Mouse (Mus musculus): Measurements from ENCODE around the gene Amotl1. TPM values are rescaled to one million over a fixed set of nuclear protein-coding genes. Genes with fewer than 3 reads are reported as not detected.

Gene Amotl1
- polyA plus RNA-seq, 1 experiment, result 19.4 TPM

DNA sequence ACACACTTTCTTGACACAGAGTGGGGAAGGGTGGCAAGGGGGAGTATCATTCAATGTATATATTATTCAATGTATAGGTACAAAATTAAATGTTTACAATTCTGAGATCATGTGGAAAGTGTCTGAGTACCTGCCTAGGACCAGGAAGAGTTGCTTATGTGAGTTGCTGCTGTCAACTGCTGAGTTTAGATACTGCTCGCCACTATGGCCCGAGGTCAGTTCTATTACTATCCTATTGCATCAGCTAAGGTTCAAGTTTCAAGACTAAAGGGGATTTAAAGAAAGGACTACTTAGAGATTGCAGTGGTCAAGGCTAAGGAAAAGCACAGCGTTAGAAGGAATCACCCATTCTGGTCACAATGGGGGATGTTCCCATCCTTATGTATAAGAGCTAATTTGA lies 18.9 kb downstream of the Amotl1 start:
- Histone ChIP-seq H3K4me3 (ENCODE audit: insufficient read depth, low read depth, low read length) (no peak overlapping the region), H3K27me3 (replicated peaks; ENCODE audit: control insufficient read depth, insufficient read depth, low read length) (no peaks in the 10 kb centered on the region), H3K36me3 (ENCODE audit: control insufficient read depth, insufficient read depth, low read length) (no peaks in the 10 kb centered on the region), H3K4me1 (ENCODE audit: control insufficient read depth, insufficient read depth, low read length) (0 out of 2 replicates have a peak, but pooled peaks cover 3% of the 10 kb centered on the region), H3K27ac (ENCODE audit: insufficient read depth, low read depth, low read length) (no peak overlapping the region)
- no peak for DNase-seq
- no peak for TF ChIP-seq POLR2A (IDR thresholded peaks at IDR 0.05; ENCODE audit: low read depth, low read length)
- no peak for TF ChIP-seq CTCF (conservative IDR thresholded peaks at IDR 0.05; ENCODE audit: insufficient read depth, insufficient read length, low read depth, low read length)
- WGBS, result 83% methylated on average over 3 of the region's 3 CpGs

GRCm38 (mm10) chr9:14625024-14625423 lies 19.8 kb downstream of the Amotl1 start:
- no peaks in the 10 kb centered on the region for H3K36me3 ChIP-seq (ENCODE audit: control insufficient read depth, insufficient read depth, low read length)
- WGBS, result 21% methylated on average over 3 of the region's 3 CpGs
- TF ChIP-seq CTCF (conservative IDR thresholded peaks at IDR 0.05; ENCODE audit: insufficient read depth, insufficient read length, low read depth, low read length), result no peak
- no peak for TF ChIP-seq POLR2A (IDR thresholded peaks at IDR 0.05; ENCODE audit: low read depth, low read length)
- no peak overlapping the region for H3K4me3 ChIP-seq (ENCODE audit: insufficient read depth, low read depth, low read length)
- H3K4me1 ChIP-seq (ENCODE audit: control insufficient read depth, insufficient read depth, low read length), result 0 out of 2 replicates have a peak, but pooled peaks cover 3% of the 10 kb centered on the region
- peak overlapping the region; percentile 63 for H3K27ac ChIP-seq (ENCODE audit: insufficient read depth, low read depth, low read length)
- DNase-seq, result peak; percentile 83
- no peaks in the 10 kb centered on the region for H3K27me3 ChIP-seq (replicated peaks; ENCODE audit: control insufficient read depth, insufficient read depth, low read length)

DNA sequence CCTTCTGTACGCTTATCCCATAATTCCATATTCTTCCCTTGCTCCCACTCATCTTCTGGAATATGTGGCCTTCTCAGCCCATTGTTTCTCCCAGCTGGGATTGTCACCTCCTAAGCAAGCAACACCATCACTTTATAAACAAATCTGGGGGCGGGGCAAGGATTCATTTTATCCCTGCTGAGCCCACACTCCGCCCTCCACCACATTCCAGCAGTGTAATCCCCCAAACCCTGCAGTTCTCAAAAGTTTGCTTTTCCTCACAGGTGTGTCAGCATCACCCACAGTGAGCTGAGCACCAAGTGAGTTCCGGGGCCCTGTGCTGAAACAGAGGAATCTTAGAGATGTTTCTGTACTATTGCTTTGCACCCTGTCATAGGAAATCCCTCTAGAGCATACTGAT lies 20.9 kb downstream of the Amotl1 start:
- H3K4me3 ChIP-seq (ENCODE audit: insufficient read depth, low read depth, low read length), result no peak overlapping the region
- TF ChIP-seq POLR2A (IDR thresholded peaks at IDR 0.05; ENCODE audit: low read depth, low read length), result no peak
- TF ChIP-seq CTCF (conservative IDR thresholded peaks at IDR 0.05; ENCODE audit: insufficient read depth, insufficient read length, low read depth, low read length), result no peak
- no peak for DNase-seq
- no peaks in the 10 kb centered on the region for H3K36me3 ChIP-seq (ENCODE audit: control insufficient read depth, insufficient read depth, low read length)
- no peak overlapping the region for H3K27ac ChIP-seq (ENCODE audit: insufficient read depth, low read depth, low read length)
- H3K4me1 ChIP-seq (ENCODE audit: control insufficient read depth, insufficient read depth, low read length), result 0 out of 2 replicates have a peak, but pooled peaks cover 3% of the 10 kb centered on the region
- no peaks in the 10 kb centered on the region for H3K27me3 ChIP-seq (replicated peaks; ENCODE audit: control insufficient read depth, insufficient read depth, low read length)
- WGBS, result 79% methylated on average over 4 of the region's 4 CpGs

DNA sequence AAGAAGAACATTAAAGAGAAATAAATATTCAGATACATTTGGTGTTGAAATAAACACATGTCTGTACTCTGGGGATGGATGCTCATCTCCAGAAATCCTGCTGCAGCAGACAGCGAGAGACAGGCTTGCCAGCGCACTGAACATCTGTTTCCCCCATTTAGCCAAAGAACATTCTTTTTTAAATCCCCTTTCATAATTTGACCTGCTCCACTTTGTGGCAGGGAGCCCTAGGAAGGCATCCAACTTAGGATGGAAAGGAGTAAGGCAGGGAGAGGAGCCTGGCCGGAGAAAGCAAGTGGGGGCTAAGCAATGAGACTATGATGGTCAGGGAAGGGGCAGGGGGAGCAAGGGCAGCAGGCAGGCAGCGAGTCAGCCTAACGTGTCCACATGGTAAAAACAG lies 21.6 kb downstream of the Amotl1 start:
- Histone ChIP-seq H3K4me1 (ENCODE audit: control insufficient read depth, insufficient read depth, low read length) (0 out of 2 replicates have a peak, but pooled peaks cover 3% of the 10 kb centered on the region), H3K4me3 (ENCODE audit: insufficient read depth, low read depth, low read length) (no peak overlapping the region), H3K27ac (ENCODE audit: insufficient read depth, low read depth, low read length) (no peak overlapping the region), H3K36me3 (ENCODE audit: control insufficient read depth, insufficient read depth, low read length) (no peaks in the 10 kb centered on the region), H3K27me3 (replicated peaks; ENCODE audit: control insufficient read depth, insufficient read depth, low read length) (no peaks in the 10 kb centered on the region)
- no peak for DNase-seq
- no peak for TF ChIP-seq POLR2A (IDR thresholded peaks at IDR 0.05; ENCODE audit: low read depth, low read length)
- no peak for TF ChIP-seq CTCF (conservative IDR thresholded peaks at IDR 0.05; ENCODE audit: insufficient read depth, insufficient read length, low read depth, low read length)
- 39% methylated on average over 5 of the region's 5 CpGs for WGBS

GRCm38 (mm10) chr9:14622848-14623247 lies 22.0 kb downstream of the Amotl1 start:
- Histone ChIP-seq H3K4me1 (ENCODE audit: control insufficient read depth, insufficient read depth, low read length) (0 out of 2 replicates have a peak, but pooled peaks cover 3% of the 10 kb centered on the region), H3K36me3 (ENCODE audit: control insufficient read depth, insufficient read depth, low read length) (no peaks in the 10 kb centered on the region), H3K4me3 (ENCODE audit: insufficient read depth, low read depth, low read length) (no peak overlapping the region), H3K27me3 (replicated peaks; ENCODE audit: control insufficient read depth, insufficient read depth, low read length) (no peaks in the 10 kb centered on the region), H3K27ac (ENCODE audit: insufficient read depth, low read depth, low read length) (no peak overlapping the region)
- WGBS, result 37% methylated on average over 3 of the region's 3 CpGs
- DNase-seq, result no peak
- TF ChIP-seq CTCF (conservative IDR thresholded peaks at IDR 0.05; ENCODE audit: insufficient read depth, insufficient read length, low read depth, low read length), result no peak
- no peak for TF ChIP-seq POLR2A (IDR thresholded peaks at IDR 0.05; ENCODE audit: low read depth, low read length)

DNA sequence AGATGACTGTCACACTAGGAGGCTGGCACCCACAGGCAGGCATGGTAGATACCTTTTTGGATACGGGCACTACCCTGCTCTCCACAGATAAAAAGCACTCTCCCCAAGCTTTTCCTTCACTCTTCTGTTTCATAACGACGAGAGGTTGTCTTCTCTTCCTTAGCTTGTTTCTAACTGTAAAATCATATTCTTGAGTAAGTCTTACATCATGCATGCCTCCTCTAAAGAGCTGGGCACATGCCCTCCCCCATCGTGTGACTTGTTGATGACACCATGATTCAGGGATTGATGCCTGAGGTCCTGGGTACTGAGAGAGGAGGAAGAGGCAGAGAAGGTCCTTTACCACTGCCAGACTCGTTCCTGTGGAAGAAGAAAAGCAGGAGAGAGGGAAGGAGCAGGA lies 24.7 kb downstream of the Amotl1 start:
- TF ChIP-seq POLR2A (IDR thresholded peaks at IDR 0.05; ENCODE audit: low read depth, low read length) (no peak), CTCF (conservative IDR thresholded peaks at IDR 0.05; ENCODE audit: insufficient read depth, insufficient read length, low read depth, low read length) (no peak)
- 75% methylated on average over 5 of the region's 5 CpGs for WGBS
- no peak for DNase-seq

DNA sequence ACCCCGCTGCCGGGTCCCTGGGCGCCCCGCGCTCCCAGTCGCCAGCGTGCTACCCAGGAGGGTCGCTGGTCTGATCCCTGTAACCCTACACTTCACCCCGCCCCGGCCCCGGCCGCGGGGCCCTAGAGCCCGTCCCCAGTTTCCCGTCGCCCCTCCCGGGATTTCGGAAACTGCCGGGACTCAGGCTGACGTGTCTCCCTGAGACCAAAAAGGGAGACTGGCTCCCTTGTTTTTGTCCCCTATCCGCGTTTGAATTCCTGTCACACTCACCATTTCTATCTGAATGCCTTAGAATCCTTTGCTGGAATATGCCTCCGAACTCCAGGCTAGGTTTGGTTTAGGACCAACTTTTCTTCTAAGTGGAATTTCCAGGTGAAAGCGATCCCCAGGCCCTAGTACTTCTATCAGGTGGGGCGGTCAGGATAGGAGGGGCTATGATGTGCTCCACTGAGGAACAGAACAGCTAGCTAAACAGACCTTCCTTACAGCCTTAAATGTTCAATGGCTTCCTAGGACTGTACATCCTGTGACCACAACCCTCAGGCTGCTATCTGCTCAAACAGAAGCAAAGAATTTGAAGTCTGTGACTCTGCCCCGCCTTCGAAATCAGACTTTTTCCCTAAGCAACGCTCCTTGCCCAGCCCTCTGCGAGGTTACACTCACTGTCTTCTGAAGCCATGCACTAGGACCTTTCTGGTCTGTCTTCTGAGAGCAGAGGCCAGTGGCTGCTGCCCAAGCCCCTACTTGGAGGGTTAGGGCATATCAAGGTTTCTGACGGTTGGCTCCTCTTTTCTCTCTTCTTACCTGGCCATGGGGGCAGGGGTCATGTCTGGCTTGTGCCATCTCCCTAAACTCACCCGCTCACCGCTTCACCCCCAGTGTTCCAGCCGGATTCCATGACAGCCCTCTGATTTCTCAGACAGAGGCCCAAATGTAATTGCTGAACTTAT lies 29.6 kb downstream of the Amotl1 start:
- H3K27ac ChIP-seq (ENCODE audit: insufficient read depth, low read depth, low read length), result peak overlapping the region; percentile 85
- no peaks in the 10 kb centered on the region for H3K36me3 ChIP-seq (ENCODE audit: control insufficient read depth, insufficient read depth, low read length)
- H3K4me1 ChIP-seq (ENCODE audit: control insufficient read depth, insufficient read depth, low read length), result no peaks in the 10 kb centered on the region; the same call in 1 of the 2 replicates
- 13% methylated on average over 33 of the region's 33 CpGs for WGBS
- no peaks in the 10 kb centered on the region for H3K27me3 ChIP-seq (replicated peaks; ENCODE audit: control insufficient read depth, insufficient read depth, low read length)
- peak overlapping the region; percentile 85 for H3K4me3 ChIP-seq (ENCODE audit: insufficient read depth, low read depth, low read length)
- DNase-seq, result peak; percentile 60
- no peak for TF ChIP-seq CTCF (conservative IDR thresholded peaks at IDR 0.05; ENCODE audit: insufficient read depth, insufficient read length, low read depth, low read length)
- no peak for TF ChIP-seq POLR2A (IDR thresholded peaks at IDR 0.05; ENCODE audit: low read depth, low read length)

More for the DNA sequence above, 24.7 kb downstream of the Amotl1 start:
- Histone ChIP-seq H3K4me1 (ENCODE audit: control insufficient read depth, insufficient read depth, low read length) (no peaks in the 10 kb centered on the region; the same call in 1 of the 2 replicates), H3K27me3 (replicated peaks; ENCODE audit: control insufficient read depth, insufficient read depth, low read length) (no peaks in the 10 kb centered on the region), H3K27ac (ENCODE audit: insufficient read depth, low read depth, low read length) (no peak overlapping the region), H3K4me3 (ENCODE audit: insufficient read depth, low read depth, low read length) (no peak overlapping the region), H3K36me3 (ENCODE audit: control insufficient read depth, insufficient read depth, low read length) (no peaks in the 10 kb centered on the region)

Measured in kidney, adult 2 months (tissue).